Mouse (Mus musculus) hindbrain, embryonic 14.5 days (tissue): ENCODE measurements around the gene Diras2. TPM values are rescaled to one million over a fixed set of nuclear protein-coding genes. Genes with fewer than 3 reads are reported as not detected.
A peak's percentile ranks its signal among the peaks of the same experiment; 100 is the strongest.

ENCODE experiments used
- ATAC-seq: fragments of 200-750 bp; cut with Nextera tagmentation; 2 replicates; pipeline ENCODE4 v1.8.0; 2017; ENCODE audit warnings: moderate number of reproducible peaks, mild to moderate bottlenecking, moderate TSS enrichment, moderate library complexity; ENCODE audit not compliant: low FRiP score
- DNase-seq: peaks from one replicate; pipeline ENCODE4 v3.0.0-alpha.2; 2015; ENCODE audit warnings: low spot score
- H3K27ac ChIP-seq: fragments of 300-500 bp; sonication (generic); 2 replicates; pipeline ENCODE4 v1.5.1; 2014; ENCODE audit warnings: mild to moderate bottlenecking, moderate library complexity
- H3K27me3 ChIP-seq: fragments of 300-500 bp; sonication (generic); 2 replicates; pipeline ENCODE4 v1.6.1; 2014; ENCODE audit warnings: mild to moderate bottlenecking, low read length, mixed read lengths; ENCODE audit not compliant: control insufficient read depth, insufficient read depth
- H3K36me3 ChIP-seq: fragments of 300-500 bp; sonication (generic); replicated peaks from 2 replicates; pipeline ENCODE4 v1.6.1; 2014; ENCODE audit not compliant: control insufficient read depth, insufficient read depth
- H3K4me1 ChIP-seq: fragments of 300-500 bp; sonication (generic); replicated peaks from 2 replicates; pipeline ENCODE4 v1.6.1; 2014; ENCODE audit warnings: antibody characterized with exemption, low read length, mixed read lengths; ENCODE audit not compliant: control insufficient read depth, insufficient read depth
- H3K4me2 ChIP-seq: fragments of 300-500 bp; sonication (generic); replicated peaks from 2 replicates; pipeline ENCODE4 v1.6.1; 2014; ENCODE audit warnings: mild to moderate bottlenecking, moderate library complexity
- H3K4me3 ChIP-seq: fragments of 300-500 bp; sonication (generic); replicated peaks from 2 replicates; pipeline ENCODE4 v1.5.1; 2014; ENCODE audit warnings: mild to moderate bottlenecking, low read length
- H3K9ac ChIP-seq: fragments of 300-500 bp; sonication (generic); 2 replicates; pipeline ENCODE4 v1.6.1; 2014
- H3K9me3 ChIP-seq: fragments of 300-500 bp; sonication (generic); 2 replicates; pipeline ENCODE4 v1.6.1; 2016; ENCODE audit warnings: low read length; ENCODE audit not compliant: control insufficient read depth
- WGBS: fragments of 180-500 bp; shearing (Covaris S2); extraction: QIAGEN DNeasy Blood & Tissue Kit; methylation state at CpG from one replicate; pipeline ENCODE4 v1.1.7; 2014; 5-methylcytosine and 5-hydroxymethylcytosine counted together
- polyA plus RNA-seq: library from polyadenylated mRNA; unstranded; fragments of >200 nt; fragmentation: Nextera tagmentation; extraction: Ambion mirVana; gene quantifications from 2 replicates; pipeline ENCODE4 v1.2.1, GENCODE M21; 2014

The Diras2 gene
- polyA plus RNA-seq, 1 experiment from 2014 or later = 4.0 TPM

DNA sequence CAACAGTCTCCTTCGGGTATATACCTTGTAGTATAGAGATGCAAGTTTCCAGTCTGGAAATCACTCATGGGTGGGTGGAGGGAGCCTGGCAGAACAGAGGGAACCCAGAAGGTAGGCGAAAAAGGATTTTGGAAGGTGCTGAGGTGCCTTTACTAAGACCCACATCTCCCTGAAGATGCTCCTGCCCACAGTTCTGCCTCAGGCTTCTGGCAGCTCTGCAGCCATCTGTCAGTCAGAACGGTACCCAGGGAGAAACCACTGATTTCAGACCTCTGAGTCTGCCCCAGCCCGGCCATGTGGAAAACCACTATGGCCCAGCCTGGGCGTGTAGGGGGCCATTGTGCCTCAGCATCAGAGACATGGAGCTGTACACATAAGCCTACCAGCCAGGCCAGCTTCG, 8.4 kb upstream of the Diras2 start:
- Histone ChIP-seq H3K4me3 (no peak overlapping the region), H3K27ac (no peak overlapping the region), H3K9me3 (no peaks in the 10 kb centered on the region), H3K36me3 (no peaks in the 10 kb centered on the region), H3K9ac (no peak overlapping the region), H3K4me2 (no peak overlapping the region), H3K27me3 (no peaks in the 10 kb centered on the region), H3K4me1 (no peaks in the 10 kb centered on the region)
- WGBS = 83% methylated on average over 6 of the region's 6 CpGs
- DNase-seq (no peak), ATAC-seq (no peak)

- no peak overlapping the region for H3K27ac ChIP-seq
- WGBS = 92% methylated on average over 9 of the region's 9 CpGs
Measured at GRCm38 (mm10) chr13:52538588-52539116, 7.6 kb upstream of the Diras2 start.

GRCm38 (mm10) chr13:52537754-52538587, 6.9 kb upstream of the Diras2 start:
- 97% methylated on average over 26 of the region's 26 CpGs for WGBS
- no peak overlapping the region for H3K4me2 ChIP-seq
- H3K4me3 ChIP-seq = no peak overlapping the region
- ATAC-seq (no peak), DNase-seq (no peak)
- no peaks in the 10 kb centered on the region for H3K4me1 ChIP-seq
- H3K27ac ChIP-seq = no peak overlapping the region
- H3K27me3 ChIP-seq = no peaks in the 10 kb centered on the region
- no peaks in the 10 kb centered on the region for H3K36me3 ChIP-seq
- H3K9me3 ChIP-seq = no peaks in the 10 kb centered on the region
- no peak overlapping the region for H3K9ac ChIP-seq

More at GRCm38 (mm10) chr13:52538588-52539116, 7.6 kb upstream of the Diras2 start:
- no peak for DNase-seq
- no peak overlapping the region for H3K9ac ChIP-seq
- H3K9me3 ChIP-seq = no peaks in the 10 kb centered on the region
- no peak overlapping the region for H3K4me3 ChIP-seq
- H3K4me2 ChIP-seq = no peak overlapping the region
- H3K36me3 ChIP-seq = no peaks in the 10 kb centered on the region
- H3K4me1 ChIP-seq = no peaks in the 10 kb centered on the region
- ATAC-seq = no peak
- no peaks in the 10 kb centered on the region for H3K27me3 ChIP-seq

DNA sequence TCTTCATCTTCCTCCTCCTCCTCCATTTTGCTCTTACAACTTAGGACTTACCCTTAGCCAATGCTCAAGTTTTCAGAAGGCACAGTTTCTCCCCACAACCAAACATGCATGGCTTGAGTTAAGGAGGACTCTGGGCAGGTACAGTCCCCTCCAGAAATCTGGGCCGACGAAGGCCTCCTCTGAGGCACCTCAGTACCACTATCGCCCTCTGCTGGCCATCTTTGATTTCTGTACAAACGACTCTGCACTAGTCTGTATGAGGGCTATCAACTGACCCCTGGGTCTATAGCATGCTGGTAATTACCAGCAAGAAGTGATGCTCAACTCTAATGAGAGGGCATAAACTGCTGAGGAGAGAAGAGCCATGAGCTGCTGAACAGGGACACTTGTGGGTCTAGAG, 4.5 kb upstream of the Diras2 start:
- 7% methylated on average over 4 of the region's 4 CpGs for WGBS
- H3K4me1 ChIP-seq = no peaks in the 10 kb centered on the region
- no peak; the same call in 1 of the 2 replicates for ATAC-seq

DNA sequence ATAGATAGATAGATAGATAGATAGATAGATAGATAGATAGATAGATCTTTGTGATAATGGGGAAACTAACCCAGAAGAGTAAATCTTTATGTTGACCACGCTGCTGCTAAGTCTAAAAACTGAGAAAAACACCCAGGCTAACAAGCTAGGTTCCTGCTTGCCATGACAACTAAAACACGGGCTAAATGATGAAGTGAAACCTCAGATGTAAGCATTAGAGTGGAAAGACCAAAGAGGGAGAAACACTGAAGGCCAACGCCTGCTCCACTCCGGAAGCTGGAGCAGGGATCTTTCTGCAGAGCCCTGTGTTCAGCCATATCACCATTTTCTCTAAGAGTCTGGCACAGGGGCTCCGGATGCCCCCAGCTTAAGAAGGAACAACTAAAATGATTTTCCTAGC, 2.6 kb upstream of the Diras2 start:
- Histone ChIP-seq H3K9me3 (no peaks in the 10 kb centered on the region), H3K9ac (no peak overlapping the region), H3K4me1 (0 out of 2 replicates have a peak, but pooled peaks cover 4% of the 10 kb centered on the region), H3K27me3 (0 out of 2 replicates have a peak, but pooled peaks cover 3% of the 10 kb centered on the region), H3K4me2 (no peak overlapping the region), H3K4me3 (no peak overlapping the region), H3K27ac (no peak overlapping the region), H3K36me3 (no peaks in the 10 kb centered on the region)
- WGBS = 83% methylated on average over 5 of the region's 5 CpGs
- no peak for ATAC-seq
- DNase-seq = no peak

More for the DNA sequence above, 4.5 kb upstream of the Diras2 start:
- H3K27me3 ChIP-seq = no peaks in the 10 kb centered on the region
- no peak overlapping the region for H3K27ac ChIP-seq
- H3K4me3 ChIP-seq = no peak overlapping the region
- H3K9ac ChIP-seq = no peak overlapping the region
- H3K4me2 ChIP-seq = no peak overlapping the region
- DNase-seq = peak; percentile 81
- no peaks in the 10 kb centered on the region for H3K9me3 ChIP-seq
- no peaks in the 10 kb centered on the region for H3K36me3 ChIP-seq

DNA sequence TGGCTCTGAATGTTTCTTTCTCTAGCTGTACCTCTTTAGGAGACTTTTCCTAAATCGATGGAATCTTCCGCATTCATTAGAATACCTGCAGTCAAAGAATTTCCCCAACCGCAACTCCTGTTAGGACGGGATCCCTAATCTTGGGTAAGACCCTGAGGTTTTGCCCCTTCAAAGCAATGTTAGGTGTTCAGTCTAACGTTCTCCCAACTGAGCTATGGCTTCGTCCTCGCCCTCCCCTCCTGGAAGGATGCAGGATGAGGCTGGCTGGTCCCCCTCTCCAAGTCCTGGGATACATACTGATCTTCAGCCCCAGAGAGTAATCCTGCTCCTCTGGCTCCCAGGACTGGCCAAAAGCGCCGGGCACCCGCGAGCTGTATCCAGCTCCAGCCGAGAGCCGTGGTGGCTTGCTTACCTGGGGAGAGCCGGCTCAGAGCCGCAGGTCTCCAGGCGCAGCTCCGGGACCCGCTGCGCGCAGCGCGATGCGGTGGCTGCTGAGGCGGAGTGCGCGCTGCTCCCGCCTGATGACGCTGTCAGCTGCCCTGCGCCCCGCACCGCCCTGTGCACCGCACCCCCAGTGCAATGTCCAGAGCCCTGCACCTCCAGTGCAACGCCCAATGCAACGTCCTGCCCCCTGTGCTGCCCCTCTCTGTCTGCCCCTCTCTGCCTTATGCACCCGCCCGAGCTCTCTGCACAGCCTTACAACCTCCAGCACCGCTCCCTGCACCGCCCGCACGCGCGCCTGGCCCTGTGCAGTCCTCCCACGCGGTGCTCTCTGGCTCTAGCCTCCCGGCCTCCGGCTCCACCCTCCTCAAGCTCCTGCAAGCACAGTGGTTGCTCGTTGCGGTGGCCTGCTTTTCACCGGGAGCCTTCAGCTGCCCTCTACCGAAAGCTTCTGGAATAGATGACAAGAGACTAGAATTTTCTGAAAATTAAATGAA, 802 bp downstream of the Diras2 start:
- Histone ChIP-seq H3K4me1 (0 out of 2 replicates have a peak, but pooled peaks cover 4% of the 10 kb centered on the region), H3K36me3 (no peaks in the 10 kb centered on the region), H3K4me2 (peak overlapping the region; percentile 85), H3K27ac (peak overlapping the region; percentile 88), H3K27me3 (0 out of 2 replicates have a peak, but pooled peaks cover 3% of the 10 kb centered on the region), H3K4me3 (peak overlapping the region; percentile 51), H3K9ac (peak overlapping the region; percentile 76), H3K9me3 (no peaks in the 10 kb centered on the region)
- DNase-seq = peak; percentile 85
- 3% methylated on average over 50 of the region's 50 CpGs for WGBS
- peak; percentile 96 for ATAC-seq

- peak overlapping the region; percentile 51 for H3K4me3 ChIP-seq
- peak overlapping the region; percentile 85 for H3K4me2 ChIP-seq
- 0 out of 2 replicates have a peak, but pooled peaks cover 3% of the 10 kb centered on the region for H3K27me3 ChIP-seq
- H3K4me1 ChIP-seq = 0 out of 2 replicates have a peak, but pooled peaks cover 4% of the 10 kb centered on the region
- 63% methylated on average over 13 of the region's 13 CpGs for WGBS
- no peaks in the 10 kb centered on the region for H3K36me3 ChIP-seq
- H3K9me3 ChIP-seq = no peaks in the 10 kb centered on the region
- no peak for DNase-seq
- peak overlapping the region; percentile 76 for H3K9ac ChIP-seq
- no peak overlapping the region for H3K27ac ChIP-seq
- ATAC-seq = no peak
Measured at GRCm38 (mm10) chr13:52529188-52529972, 1.7 kb downstream of the Diras2 start.

DNA sequence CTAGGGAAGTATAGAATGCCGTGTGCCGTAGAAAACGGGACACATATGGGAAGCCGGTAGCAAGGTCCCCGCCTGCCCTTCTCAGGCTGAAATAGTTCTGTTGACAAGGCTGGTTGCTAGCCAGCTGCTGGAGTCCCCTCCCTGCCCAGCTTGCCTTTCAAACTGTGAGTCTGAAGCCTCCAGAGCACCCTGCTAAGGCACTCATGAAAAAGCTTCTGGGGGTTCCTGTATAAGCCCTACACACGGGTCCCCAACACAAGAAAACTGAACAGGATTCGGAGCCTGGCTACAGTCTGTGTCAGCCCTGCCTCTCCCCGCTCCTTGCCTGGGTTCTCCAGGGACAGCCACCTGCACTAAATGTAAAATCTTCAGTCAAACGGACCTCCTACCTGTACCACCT, 2.3 kb downstream of the Diras2 start:
- Histone ChIP-seq H3K36me3 (no peaks in the 10 kb centered on the region), H3K27ac (no peak overlapping the region), H3K27me3 (0 out of 2 replicates have a peak, but pooled peaks cover 3% of the 10 kb centered on the region), H3K9ac (peak overlapping the region; percentile 76; the same call in 1 of the 2 replicates), H3K9me3 (no peaks in the 10 kb centered on the region), H3K4me1 (0 out of 2 replicates have a peak, but pooled peaks cover 4% of the 10 kb centered on the region), H3K4me3 (peak overlapping the region; percentile 51), H3K4me2 (peak overlapping the region; percentile 85)
- DNase-seq = no peak
- 49% methylated on average over 9 of the region's 9 CpGs for WGBS
- ATAC-seq = no peak
